In genomic region chr13:28718868-28719265, GRCm38 (mm10) we compare ENCODE assay signal across 9 mouse cellular contexts.
DNase-seq lines count a peak whose midpoint lies in the region; ATAC-seq and TF ChIP-seq lines count a peak whose summit lies in the region.
"Had no signal": no experiment of that assay in that cellular context is flagged by ENCODE, and none has a peak within 500 bp of the region (broad histone marks: within the 10 kb centered on the region; RNA-seq: fewer than 3 reads in every experiment).

No protein-coding gene starts in this region.

- H3K4me1 ChIP-seq in intestine, embryonic 14.5 days (replicated peaks; ENCODE audit: control insufficient read depth, insufficient read depth, low read length): peaks cover 23% of the 10 kb centered on the region
- no peaks in the 10 kb centered on the region for H3K4me1 ChIP-seq in intestine, postnatal 0 days (replicated peaks; ENCODE audit: control insufficient read depth, insufficient read depth, low read length)
- peaks cover 8% of the 10 kb centered on the region; the same call in 1 of the 2 replicates for H3K4me1 ChIP-seq in embryonic facial prominence, embryonic 11.5 days (ENCODE audit: control insufficient read depth, insufficient read depth, low read length)
- H3K4me1 ChIP-seq in hindbrain, embryonic 15.5 days (replicated peaks): peaks cover 49% of the 10 kb centered on the region
- peaks cover 42% of the 10 kb centered on the region for H3K4me1 ChIP-seq in neural tube, embryonic 15.5 days

- DNase-seq in intestine, embryonic 14.5 days (ENCODE audit: low spot score): no peak
- DNase-seq in embryonic facial prominence, embryonic 11.5 days (ENCODE audit: low spot score): peak; percentile 48
- DNase-seq in layer of hippocampus, postnatal 14 days (ENCODE audit: low spot score in 2 of 2): no peak
- no peak for DNase-seq in left cerebral cortex, adult 8-10 months (ENCODE audit: low spot score in 2 of 2)
- DNase-seq in natural killer cell, adult 2 months (ENCODE audit: low spot score in 2 of 2): no peak

- H3K36me3 ChIP-seq in intestine, embryonic 14.5 days (ENCODE audit: control insufficient read depth, insufficient read depth, low read length): no peaks in the 10 kb centered on the region
- no peaks in the 10 kb centered on the region for H3K36me3 ChIP-seq in intestine, postnatal 0 days (ENCODE audit: control insufficient read depth, insufficient read depth)
- no peaks in the 10 kb centered on the region for H3K36me3 ChIP-seq in embryonic facial prominence, embryonic 11.5 days (replicated peaks; ENCODE audit: control insufficient read depth, insufficient read depth, low read depth, low read length)
- H3K36me3 ChIP-seq in hindbrain, embryonic 15.5 days: no peaks in the 10 kb centered on the region
- no peaks in the 10 kb centered on the region for H3K36me3 ChIP-seq in neural tube, embryonic 15.5 days

- peak overlapping the region; percentile 79; the same call in 1 of the 2 replicates for H3K27ac ChIP-seq in intestine, embryonic 14.5 days (ENCODE audit: low read depth)
- no peak overlapping the region for H3K27ac ChIP-seq in intestine, postnatal 0 days (ENCODE audit: low read depth, low read length)
- peak overlapping the region; percentile 38; the same call in 1 of the 2 replicates for H3K27ac ChIP-seq in embryonic facial prominence, embryonic 11.5 days (replicated peaks; ENCODE audit: low read depth, low read length)
- peak overlapping the region; percentile 46 for H3K27ac ChIP-seq in hindbrain, embryonic 15.5 days (replicated peaks)
- H3K27ac ChIP-seq in neural tube, embryonic 15.5 days (replicated peaks): peak overlapping the region; percentile 66; the same call in 1 of the 2 replicates
- H3K27ac ChIP-seq: layer of hippocampus, adult 2 months had no signal

- TF ChIP-seq CTCF in intestine, postnatal 0 days (IDR thresholded peaks at IDR 0.05; ENCODE audit: low read depth): no peak

- 38% methylated on average over 5 of the region's 5 CpGs for WGBS in intestine, embryonic 14.5 days
- WGBS in intestine, postnatal 0 days: 43% methylated on average over 5 of the region's 5 CpGs
- WGBS in embryonic facial prominence, embryonic 11.5 days: 22% methylated on average over 5 of the region's 5 CpGs
- WGBS in hindbrain, embryonic 15.5 days: 20% methylated on average over 5 of the region's 5 CpGs
- WGBS in neural tube, embryonic 15.5 days: 17% methylated on average over 5 of the region's 5 CpGs

- H3K4me2 ChIP-seq in intestine, embryonic 14.5 days (ENCODE audit: low read length): no peak overlapping the region
- H3K4me2 ChIP-seq in intestine, postnatal 0 days (replicated peaks; ENCODE audit: low read depth): no peak overlapping the region
- H3K4me2 ChIP-seq in embryonic facial prominence, embryonic 11.5 days (ENCODE audit: low read depth, low read length): no peak overlapping the region
- no peak overlapping the region for H3K4me2 ChIP-seq in hindbrain, embryonic 15.5 days
- H3K4me2 ChIP-seq in neural tube, embryonic 15.5 days: peak overlapping the region; percentile 16; the same call in 1 of the 2 replicates

- no peak overlapping the region for H3K9ac ChIP-seq in intestine, embryonic 14.5 days (ENCODE audit: low read length)
- no peak overlapping the region for H3K9ac ChIP-seq in intestine, postnatal 0 days (ENCODE audit: low read depth, low read length)
- H3K9ac ChIP-seq in embryonic facial prominence, embryonic 11.5 days (replicated peaks; ENCODE audit: low read length): no peak overlapping the region
- H3K9ac ChIP-seq in hindbrain, embryonic 15.5 days: no peak overlapping the region
- no peak overlapping the region for H3K9ac ChIP-seq in neural tube, embryonic 15.5 days (replicated peaks)

- H3K9me3 ChIP-seq in intestine, embryonic 14.5 days (ENCODE audit: control insufficient read depth, low read length): no peaks in the 10 kb centered on the region
- H3K9me3 ChIP-seq in intestine, postnatal 0 days (ENCODE audit: control insufficient read depth): no peaks in the 10 kb centered on the region
- H3K9me3 ChIP-seq in embryonic facial prominence, embryonic 11.5 days (replicated peaks; ENCODE audit: control insufficient read depth, low read length): no peaks in the 10 kb centered on the region
- H3K9me3 ChIP-seq in hindbrain, embryonic 15.5 days: no peaks in the 10 kb centered on the region
- H3K9me3 ChIP-seq in neural tube, embryonic 15.5 days (replicated peaks): no peaks in the 10 kb centered on the region

- no peaks in the 10 kb centered on the region for H3K27me3 ChIP-seq in intestine, embryonic 14.5 days (replicated peaks; ENCODE audit: control insufficient read depth, insufficient read depth, low read length)
- no peaks in the 10 kb centered on the region for H3K27me3 ChIP-seq in intestine, postnatal 0 days (replicated peaks; ENCODE audit: control insufficient read depth, insufficient read depth, low read length)
- H3K27me3 ChIP-seq in embryonic facial prominence, embryonic 11.5 days (ENCODE audit: control insufficient read depth, insufficient read depth, low read length): no peaks in the 10 kb centered on the region
- no peaks in the 10 kb centered on the region for H3K27me3 ChIP-seq in hindbrain, embryonic 15.5 days
- H3K27me3 ChIP-seq in neural tube, embryonic 15.5 days (replicated peaks): no peaks in the 10 kb centered on the region

- ATAC-seq in intestine, embryonic 14.5 days (replicated peaks; ENCODE audit: low FRiP score, low TSS enrichment, low read depth): peak; percentile 9; the same call in 1 of the 2 replicates
- no peak for ATAC-seq in intestine, postnatal 0 days
- ATAC-seq in embryonic facial prominence, embryonic 11.5 days (replicated peaks; ENCODE audit: insufficient number of reproducible peaks, low FRiP score, low TSS enrichment, low read depth): peak; percentile 26; the same call in 1 of the 2 replicates
- no peak for ATAC-seq in hindbrain, embryonic 15.5 days (ENCODE audit: low FRiP score, low read depth)
- no peak for ATAC-seq in neural tube, embryonic 15.5 days (ENCODE audit: low FRiP score)

- no peak overlapping the region for H3K4me3 ChIP-seq in intestine, embryonic 14.5 days (ENCODE audit: low read depth, low read length)
- H3K4me3 ChIP-seq in intestine, postnatal 0 days (ENCODE audit: low read depth, low read length): no peak overlapping the region
- no peak overlapping the region for H3K4me3 ChIP-seq in embryonic facial prominence, embryonic 11.5 days (ENCODE audit: low read depth, low read length)
- no peak overlapping the region for H3K4me3 ChIP-seq in hindbrain, embryonic 15.5 days
- no peak overlapping the region for H3K4me3 ChIP-seq in neural tube, embryonic 15.5 days (replicated peaks)
- H3K4me3 ChIP-seq: layer of hippocampus, adult 2 months had no signal

Comparison
In these comparisons a context has a peak if more than half of its experiments do, and no peak if none do; other contexts are left out.
1. ATAC-seq: peak in intestine, embryonic 14.5 days (single experiment) and embryonic facial prominence, embryonic 11.5 days (single experiment); none in intestine, postnatal 0 days (single experiment), hindbrain, embryonic 15.5 days (single experiment) and neural tube, embryonic 15.5 days (single experiment).